Mouse (Mus musculus) liver, embryonic 12.5 days (tissue): ENCODE data around the gene Fam178b. TPM values are rescaled to one million over a fixed set of nuclear protein-coding genes. Genes with fewer than 3 reads are reported as not detected.

Source experiments
- ATAC-seq: fragments of 200-750 bp; cut with Nextera tagmentation; 2 replicates; pipeline ENCODE4 v1.8.0; 2017; ENCODE audit warnings: moderate number of reproducible peaks, mild to moderate bottlenecking, moderate library complexity
- H3K27ac ChIP-seq: fragments of 300-500 bp; sonication (generic); 2 replicates; pipeline ENCODE4 v1.5.1; 2016; ENCODE audit warnings: mild to moderate bottlenecking
- H3K27me3 ChIP-seq: fragments of 300-500 bp; sonication (generic); replicated peaks from 2 replicates; pipeline ENCODE4 v1.6.1; 2016; ENCODE audit warnings: mild to moderate bottlenecking, moderate library complexity
- H3K36me3 ChIP-seq: fragments of 300-500 bp; sonication (generic); 2 replicates; pipeline ENCODE4 v1.6.1; 2016; ENCODE audit warnings: mild to moderate bottlenecking, moderate library complexity
- H3K4me1 ChIP-seq: fragments of 300-500 bp; sonication (generic); 2 replicates; pipeline ENCODE4 v1.6.1; 2016
- H3K4me2 ChIP-seq: fragments of 300-500 bp; sonication (generic); 2 replicates; pipeline ENCODE4 v1.6.1; 2016; ENCODE audit warnings: mild to moderate bottlenecking, moderate library complexity
- H3K4me3 ChIP-seq: fragments of 300-500 bp; sonication (generic); 2 replicates; pipeline ENCODE4 v1.5.1; 2016; ENCODE audit warnings: mild to moderate bottlenecking, moderate library complexity
- H3K9ac ChIP-seq: fragments of 300-500 bp; sonication (generic); 2 replicates; pipeline ENCODE4 v1.6.1; 2016; ENCODE audit warnings: mild to moderate bottlenecking, moderate library complexity
- H3K9me3 ChIP-seq: fragments of 300-500 bp; sonication (generic); replicated peaks from 2 replicates; pipeline ENCODE4 v1.6.1; 2016; ENCODE audit warnings: mild to moderate bottlenecking, moderate library complexity
- WGBS: fragments of 180-500 bp; shearing (Covaris S2); methylation state at CpG from one replicate; pipeline ENCODE4 v1.1.7; 2016; ENCODE audit not compliant: insufficient replicate concordance; 5-methylcytosine and 5-hydroxymethylcytosine counted together
- polyA plus RNA-seq: library from polyadenylated mRNA; unstranded; fragments of >200 nt; fragmentation: Nextera tagmentation; extraction: Ambion mirVana; gene quantifications from 2 replicates; pipeline ENCODE4 v1.2.1, GENCODE M21; 2016

Fam178b gene
- polyA plus RNA-seq, 1 experiment from 2014 or later, result not detected

DNA sequence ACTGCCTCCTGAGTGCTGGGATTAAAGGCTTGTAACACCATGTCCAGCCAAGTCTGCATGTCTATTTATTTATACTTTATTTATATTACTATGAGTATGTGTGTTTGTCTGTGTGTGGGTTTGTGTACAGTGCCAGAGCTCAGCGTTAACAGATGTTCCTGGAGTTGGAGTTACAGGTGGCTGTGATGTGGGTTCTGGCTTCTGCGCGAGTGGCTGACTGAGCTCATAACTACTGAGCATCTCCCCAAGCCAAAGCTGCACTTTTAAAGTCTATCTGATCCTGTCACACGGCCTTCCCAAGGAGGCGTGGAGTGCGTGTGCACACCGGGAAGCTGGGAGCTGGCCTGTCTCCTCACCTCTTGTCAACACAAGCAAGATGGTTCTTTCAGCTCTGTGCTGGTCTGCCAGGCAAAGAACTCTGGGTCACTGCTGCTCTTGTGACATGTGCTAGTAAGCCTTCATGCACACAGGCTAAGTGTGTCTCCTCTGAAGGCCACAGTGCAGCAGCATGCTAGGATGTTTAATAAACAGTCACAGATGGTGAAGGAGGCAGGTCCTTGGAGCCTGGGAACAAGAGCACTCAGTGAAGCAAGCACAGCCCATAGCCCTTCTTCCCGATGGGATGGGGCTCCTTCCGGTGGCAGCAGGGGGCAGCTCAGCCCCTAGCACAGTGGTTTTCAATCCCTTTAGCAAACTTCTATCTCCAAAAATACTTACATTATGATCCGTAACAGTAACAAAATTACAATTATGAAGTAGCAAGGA, 87.6 kb downstream of the Fam178b start:
- Histone ChIP-seq H3K27ac (no peak overlapping the region), H3K9ac (no peak overlapping the region), H3K27me3 (peaks cover 7% of the 10 kb centered on the region; the same call in 1 of the 2 replicates), H3K4me3 (no peak overlapping the region), H3K4me1 (peaks cover 23% of the 10 kb centered on the region), H3K9me3 (no peaks in the 10 kb centered on the region), H3K36me3 (no peaks in the 10 kb centered on the region), H3K4me2 (no peak overlapping the region)
- WGBS, result 58% methylated on average over 10 of the region's 10 CpGs
- ATAC-seq, result no peak

DNA sequence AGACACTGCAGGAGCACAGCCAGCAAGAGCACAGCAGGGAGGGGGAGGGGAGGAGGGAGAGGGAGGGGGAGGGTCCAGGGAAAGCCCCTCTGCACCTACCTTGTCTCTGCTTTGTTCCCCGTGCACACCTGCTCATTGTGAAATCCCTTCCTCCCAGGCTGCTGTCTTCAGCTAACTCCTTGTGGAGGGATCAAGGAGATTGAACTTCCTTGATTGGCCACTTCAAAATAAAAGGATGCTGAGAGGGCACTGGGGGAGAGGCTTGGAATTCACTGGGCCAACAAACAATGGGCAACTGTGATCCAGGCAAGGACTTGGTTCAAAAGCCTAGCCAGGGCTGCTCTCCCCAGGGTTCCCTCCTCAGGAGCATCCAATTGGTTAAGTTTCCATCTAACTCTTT, 89.9 kb downstream of the Fam178b start:
- no peak for ATAC-seq
- Histone ChIP-seq H3K27me3 (peaks cover 3% of the 10 kb centered on the region; the same call in 1 of the 2 replicates), H3K4me2 (no peak overlapping the region), H3K36me3 (no peaks in the 10 kb centered on the region), H3K9me3 (no peaks in the 10 kb centered on the region), H3K4me3 (no peak overlapping the region), H3K4me1 (peaks cover 32% of the 10 kb centered on the region), H3K27ac (no peak overlapping the region), H3K9ac (no peak overlapping the region)
- 19% methylated on average over 1 of the region's 1 CpGs for WGBS

DNA sequence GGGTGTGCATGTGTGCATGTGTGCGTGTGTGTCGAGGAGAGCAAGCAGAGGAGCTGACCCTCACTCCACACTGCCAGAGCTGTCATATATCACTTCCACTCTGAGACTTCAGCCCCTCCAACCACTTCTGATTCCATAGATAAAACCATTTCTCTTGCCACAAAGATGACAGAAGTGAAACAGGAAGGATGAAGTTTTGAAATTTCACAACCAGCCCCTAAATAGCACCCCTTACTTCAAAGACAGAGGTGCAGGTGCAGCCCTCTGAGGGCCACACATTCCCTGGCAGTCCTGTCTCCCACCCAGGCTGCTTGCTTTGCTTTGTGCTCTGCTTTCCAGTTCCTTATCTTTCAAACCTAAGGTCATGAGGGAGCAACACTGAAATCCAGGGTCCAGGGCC, 91.6 kb downstream of the Fam178b start:
- Histone ChIP-seq H3K27me3 (peaks cover 3% of the 10 kb centered on the region; the same call in 1 of the 2 replicates), H3K36me3 (no peaks in the 10 kb centered on the region), H3K9ac (no peak overlapping the region), H3K4me2 (no peak overlapping the region), H3K9me3 (no peaks in the 10 kb centered on the region), H3K27ac (no peak overlapping the region), H3K4me3 (no peak overlapping the region), H3K4me1 (peaks cover 32% of the 10 kb centered on the region)
- WGBS, result 36% methylated on average over 2 of the region's 2 CpGs
- no peak for ATAC-seq

DNA sequence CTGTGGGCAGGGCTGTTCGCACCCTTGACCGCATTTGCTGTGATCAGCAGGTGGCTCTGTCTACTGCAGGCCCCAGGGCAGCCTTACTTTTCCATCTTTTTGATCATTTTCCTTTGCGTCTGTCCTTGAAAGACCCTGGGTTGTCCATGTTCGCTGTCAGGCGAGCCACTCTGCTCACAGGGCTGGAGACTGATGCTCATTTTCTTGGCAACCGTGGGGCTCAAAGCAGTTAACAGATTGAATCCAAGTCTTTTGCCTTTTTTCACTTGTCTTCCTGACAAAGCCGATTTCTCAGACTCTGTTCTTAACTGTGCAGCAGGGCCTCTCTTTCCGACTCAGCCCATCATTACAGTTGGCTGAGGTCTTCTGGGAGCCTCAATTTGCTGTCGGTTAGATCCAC, 92.3 kb downstream of the Fam178b start:
- Histone ChIP-seq H3K4me2 (no peak overlapping the region), H3K4me3 (no peak overlapping the region), H3K9me3 (no peaks in the 10 kb centered on the region), H3K9ac (no peak overlapping the region), H3K27me3 (peaks cover 3% of the 10 kb centered on the region; the same call in 1 of the 2 replicates), H3K4me1 (peaks cover 28% of the 10 kb centered on the region), H3K27ac (no peak overlapping the region), H3K36me3 (no peaks in the 10 kb centered on the region)
- ATAC-seq, result no peak
- 63% methylated on average over 9 of the region's 9 CpGs for WGBS

DNA sequence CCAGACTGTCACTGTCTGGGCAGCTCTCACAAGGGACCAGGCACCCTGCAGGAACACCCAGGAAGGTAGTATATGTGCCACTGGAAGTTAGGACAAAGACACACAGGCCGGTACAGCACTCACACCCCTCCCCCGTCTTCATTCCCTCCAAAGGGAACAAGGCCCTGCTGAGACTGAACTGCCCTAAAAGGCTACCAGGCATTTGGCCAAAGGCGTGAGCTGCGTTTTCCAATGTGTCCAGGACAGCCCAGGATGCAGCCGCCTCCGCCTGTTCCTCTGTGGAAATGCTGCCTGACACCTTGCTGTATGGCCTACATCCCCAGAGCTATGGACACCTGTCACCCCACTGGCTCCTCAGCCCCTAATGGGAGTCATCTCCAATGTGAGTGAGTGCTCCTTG, 93.5 kb downstream of the Fam178b start:
- no peak overlapping the region for H3K9ac ChIP-seq
- no peaks in the 10 kb centered on the region for H3K9me3 ChIP-seq
- 65% methylated on average over 6 of the region's 6 CpGs for WGBS
- H3K4me2 ChIP-seq, result no peak overlapping the region
- ATAC-seq, result no peak
- no peak overlapping the region for H3K4me3 ChIP-seq
- peaks cover 3% of the 10 kb centered on the region; the same call in 1 of the 2 replicates for H3K27me3 ChIP-seq
- H3K36me3 ChIP-seq, result no peaks in the 10 kb centered on the region
- H3K27ac ChIP-seq, result no peak overlapping the region
- peaks cover 32% of the 10 kb centered on the region for H3K4me1 ChIP-seq

DNA sequence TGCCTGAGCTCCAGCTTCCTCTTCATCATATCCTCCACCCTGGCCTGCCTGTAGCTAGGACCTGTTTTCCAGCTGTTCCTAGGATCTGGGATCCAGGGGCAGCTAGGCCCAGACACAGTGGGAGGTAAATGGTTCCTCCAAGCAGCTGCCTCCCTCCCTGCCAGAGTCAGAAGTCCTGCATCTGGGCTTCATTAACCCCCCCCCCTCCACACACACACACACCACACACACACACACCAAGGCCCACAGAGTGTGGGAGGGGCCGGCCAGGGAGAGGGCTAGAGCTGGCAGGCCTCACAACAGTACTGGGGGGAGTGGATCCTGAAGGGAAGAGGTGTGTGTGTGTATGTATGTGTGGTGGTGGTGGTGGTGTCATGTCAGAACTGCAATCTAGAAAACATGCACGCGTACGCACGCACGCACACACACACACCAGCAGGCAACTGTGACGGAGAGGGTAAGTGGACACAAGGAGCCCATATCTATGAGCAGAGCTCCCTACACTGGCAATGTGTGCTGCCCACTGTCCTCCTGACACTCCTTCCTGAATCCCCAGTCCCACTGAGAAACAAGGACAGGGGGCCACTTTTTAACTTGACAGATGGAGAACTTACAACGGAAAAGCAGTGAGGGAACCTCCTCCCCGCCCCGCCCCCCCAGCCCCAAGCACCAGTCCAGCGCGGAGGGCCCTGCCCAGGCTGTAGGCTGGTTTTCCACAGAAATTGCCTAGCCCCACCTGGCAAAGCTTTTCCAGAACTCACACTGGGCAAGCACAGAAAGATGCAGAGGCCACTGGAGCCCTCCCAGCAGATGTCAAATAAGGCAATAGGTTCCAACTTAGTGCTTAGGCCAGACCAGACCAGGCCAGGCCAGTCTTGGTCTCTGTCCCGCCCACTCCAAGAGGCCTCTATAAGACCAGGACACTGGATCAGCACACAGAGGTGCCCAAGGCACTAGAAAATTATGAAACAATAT, 94.2 kb downstream of the Fam178b start:
- 64% methylated on average over 13 of the region's 13 CpGs for WGBS
- Histone ChIP-seq H3K4me1 (peaks cover 32% of the 10 kb centered on the region), H3K4me2 (no peak overlapping the region), H3K27ac (no peak overlapping the region), H3K9me3 (no peaks in the 10 kb centered on the region), H3K4me3 (no peak overlapping the region), H3K36me3 (no peaks in the 10 kb centered on the region), H3K27me3 (peaks cover 3% of the 10 kb centered on the region; the same call in 1 of the 2 replicates), H3K9ac (no peak overlapping the region)
- peak; percentile 29; the same call in 1 of the 2 replicates for ATAC-seq

DNA sequence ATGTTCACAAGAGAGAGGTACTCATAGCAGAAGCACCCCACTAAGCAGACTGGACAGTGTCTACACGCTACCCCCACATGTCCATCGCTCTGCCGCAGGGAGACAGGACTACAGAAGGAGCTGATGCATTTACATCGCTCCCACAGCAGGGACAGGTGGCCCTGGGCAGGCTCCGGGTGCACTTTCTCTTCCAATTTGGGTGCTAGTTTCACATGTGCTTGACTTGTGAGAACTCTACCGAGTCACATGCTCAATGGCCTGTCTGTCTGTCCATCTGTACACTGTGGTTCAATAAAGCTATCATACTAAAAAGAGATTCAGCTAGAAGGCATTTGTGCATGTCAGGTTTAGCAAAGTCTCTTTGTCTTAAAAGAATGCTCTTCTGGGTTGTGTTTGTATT, 95.1 kb downstream of the Fam178b start:
- Histone ChIP-seq H3K9me3 (no peaks in the 10 kb centered on the region), H3K27ac (no peak overlapping the region), H3K4me2 (no peak overlapping the region), H3K36me3 (no peaks in the 10 kb centered on the region), H3K27me3 (peaks cover 2% of the 10 kb centered on the region; the same call in 1 of the 2 replicates), H3K4me1 (peaks cover 30% of the 10 kb centered on the region), H3K9ac (no peak overlapping the region), H3K4me3 (no peak overlapping the region)
- WGBS, result 81% methylated on average over 6 of the region's 6 CpGs
- no peak for ATAC-seq

DNA sequence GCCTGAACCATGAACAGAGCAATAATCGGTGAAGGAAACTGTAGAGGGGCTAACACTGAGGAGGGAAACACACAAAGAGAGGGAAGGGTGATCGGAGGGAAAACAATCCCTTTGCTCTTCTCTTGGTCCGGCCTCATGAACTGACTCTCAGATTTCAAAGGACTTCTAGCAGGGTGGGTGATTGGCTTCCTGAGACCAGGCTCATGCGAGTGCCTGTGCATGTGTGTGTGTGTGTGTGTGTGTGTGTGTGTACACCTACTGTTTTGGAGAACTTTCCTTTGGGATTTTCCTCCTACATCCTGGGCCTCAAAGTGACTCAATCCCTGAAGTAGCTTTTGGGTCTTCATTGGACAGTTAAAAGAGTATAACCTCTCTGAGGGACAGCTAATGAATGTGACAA, 96.7 kb downstream of the Fam178b start:
- WGBS, result 60% methylated on average over 4 of the region's 4 CpGs
- Histone ChIP-seq H3K27ac (no peak overlapping the region), H3K27me3 (peaks cover 5% of the 10 kb centered on the region; the same call in 1 of the 2 replicates), H3K9me3 (no peaks in the 10 kb centered on the region), H3K4me1 (peaks cover 29% of the 10 kb centered on the region), H3K4me2 (no peak overlapping the region), H3K36me3 (no peaks in the 10 kb centered on the region), H3K4me3 (no peak overlapping the region), H3K9ac (no peak overlapping the region)
- ATAC-seq, result no peak

DNA sequence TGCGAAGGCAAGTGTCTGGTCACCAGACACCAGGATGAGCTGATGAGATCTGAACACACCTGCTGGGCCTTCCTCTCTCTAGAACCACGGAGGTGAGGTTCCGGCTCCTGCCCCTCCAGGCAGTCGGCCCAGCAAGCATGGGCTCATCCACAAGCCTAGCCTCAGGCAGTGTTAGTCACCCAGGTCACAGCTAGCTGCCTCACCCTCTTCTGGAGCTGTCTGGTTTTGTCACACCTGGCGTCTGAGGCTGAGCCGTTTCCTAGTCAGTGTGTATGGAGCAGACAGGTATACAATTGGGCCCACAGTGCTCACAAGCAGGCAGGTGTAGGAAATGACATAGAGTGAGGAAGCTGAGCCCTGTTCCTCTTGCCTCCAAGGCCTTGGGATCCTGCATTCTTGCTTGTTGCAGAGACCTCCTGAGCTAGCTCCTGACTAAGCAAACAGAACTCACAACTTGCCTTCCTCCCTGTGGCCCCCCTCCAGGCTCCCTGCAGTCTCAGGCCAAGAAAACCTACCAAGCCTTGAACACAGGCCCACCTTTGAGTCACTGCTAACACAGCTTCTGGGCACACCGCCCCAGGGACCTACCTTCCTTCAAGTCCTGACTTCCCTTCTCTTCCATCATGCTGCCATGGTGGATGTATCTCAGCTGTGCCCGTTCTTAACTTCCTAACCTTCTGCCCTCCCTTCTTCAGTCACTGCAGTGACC, 99.4 kb downstream of the Fam178b start:
- no peak overlapping the region for H3K4me2 ChIP-seq
- no peaks in the 10 kb centered on the region for H3K36me3 ChIP-seq
- H3K4me1 ChIP-seq, result peaks cover 33% of the 10 kb centered on the region
- H3K9ac ChIP-seq, result no peak overlapping the region
- no peaks in the 10 kb centered on the region for H3K9me3 ChIP-seq
- 68% methylated on average over 8 of the region's 8 CpGs for WGBS
- no peak overlapping the region for H3K4me3 ChIP-seq
- ATAC-seq, result no peak
- H3K27me3 ChIP-seq, result peaks cover 5% of the 10 kb centered on the region; the same call in 1 of the 2 replicates
- no peak overlapping the region for H3K27ac ChIP-seq

DNA sequence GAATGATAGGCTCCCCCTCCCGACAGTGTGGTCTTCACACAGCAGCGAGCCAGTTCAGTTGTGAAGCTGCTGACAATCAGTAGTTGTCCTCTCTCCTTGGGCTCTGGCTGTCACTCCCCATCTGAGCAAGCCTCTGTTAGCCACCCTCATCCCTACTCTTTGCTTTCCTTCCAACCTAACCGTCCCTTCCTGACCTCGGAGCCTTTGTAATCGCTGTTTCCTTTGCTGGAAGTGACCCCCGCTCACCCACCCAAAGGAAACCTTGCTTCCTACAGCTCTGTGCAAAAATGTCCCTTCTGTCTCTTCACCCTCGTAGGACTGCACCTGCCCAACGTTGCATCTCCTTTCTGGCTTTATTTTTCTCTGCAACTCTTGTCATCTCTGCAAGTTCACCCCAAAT, 100.8 kb downstream of the Fam178b start:
- Histone ChIP-seq H3K4me3 (no peak overlapping the region), H3K36me3 (no peaks in the 10 kb centered on the region), H3K9me3 (no peaks in the 10 kb centered on the region), H3K9ac (no peak overlapping the region), H3K27me3 (peaks cover 5% of the 10 kb centered on the region; the same call in 1 of the 2 replicates), H3K4me1 (peaks cover 38% of the 10 kb centered on the region), H3K27ac (no peak overlapping the region), H3K4me2 (no peak overlapping the region)
- 55% methylated on average over 8 of the region's 8 CpGs for WGBS
- no peak for ATAC-seq

DNA sequence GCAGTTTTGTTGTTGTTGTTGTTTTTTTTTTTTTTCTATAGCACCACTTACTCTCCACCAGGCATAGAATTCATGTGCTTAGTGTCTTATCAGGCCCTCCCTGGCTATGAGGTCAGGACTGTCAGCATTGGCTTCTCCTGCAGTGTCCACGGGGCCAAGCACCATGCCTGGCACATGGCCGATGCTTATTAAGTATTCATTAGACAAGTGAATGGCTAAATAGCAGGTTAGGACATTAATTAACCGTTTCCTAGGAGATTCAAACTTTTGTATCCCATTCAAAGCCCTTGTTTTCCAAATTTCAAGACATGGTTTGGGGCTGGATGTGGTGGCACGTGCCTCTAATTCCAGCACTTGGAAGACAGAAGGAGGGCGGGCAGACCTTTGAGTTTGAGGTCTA, 101.7 kb downstream of the Fam178b start:
- Histone ChIP-seq H3K36me3 (no peaks in the 10 kb centered on the region), H3K4me3 (no peak overlapping the region), H3K4me1 (peaks cover 48% of the 10 kb centered on the region), H3K27ac (peak overlapping the region; percentile 74; the same call in 1 of the 2 replicates), H3K9ac (no peak overlapping the region), H3K9me3 (no peaks in the 10 kb centered on the region), H3K4me2 (peak overlapping the region; percentile 74), H3K27me3 (peaks cover 5% of the 10 kb centered on the region; the same call in 1 of the 2 replicates)
- WGBS, result 62% methylated on average over 5 of the region's 5 CpGs
- ATAC-seq, result no peak
